Mouse (Mus musculus) liver, postnatal 0 days (tissue): Measurements from ENCODE around the gene Tekt5.

Experiments used
- CTCF ChIP-seq: sonication (generic); IDR thresholded peaks from 2 replicates; pipeline ENCODE4 v1.5.1; 2016; ENCODE audit warnings: antibody characterized with exemption, low read depth
- EP300 ChIP-seq: IDR thresholded peaks from 2 replicates; pipeline ENCODE4 v1.6.1; 2016; ENCODE audit warnings: antibody characterized with exemption, low read depth, mild to moderate bottlenecking

GRCm38 (mm10) chr16:10432387-10432786 lies 37.1 kb upstream of the Tekt5 start:
- TF ChIP-seq CTCF (no peak), EP300 (no peak)
